Mouse (Mus musculus) lung, embryonic 15.5 days (tissue): ENCODE measurements around the gene Crlf1. TPM values are rescaled to one million over a fixed set of nuclear protein-coding genes. Genes with fewer than 3 reads are reported as not detected.

Source experiments
- ATAC-seq: fragments of 200-750 bp; cut with Nextera tagmentation; 2 replicates; pipeline ENCODE4 v1.8.0; 2017; ENCODE audit warnings: moderate number of reproducible peaks, borderline replicate concordance; ENCODE audit not compliant: low FRiP score, low TSS enrichment; ENCODE audit errors: extremely low read depth
- H3K27ac ChIP-seq: fragments of 300-500 bp; sonication (generic); 2 replicates; pipeline ENCODE4 v1.5.1; 2015; ENCODE audit warnings: moderate library complexity, mild to moderate bottlenecking, inconsistent platforms
- H3K27me3 ChIP-seq: fragments of 300-500 bp; sonication (generic); 2 replicates; pipeline ENCODE4 v1.6.1; 2015; ENCODE audit warnings: inconsistent platforms
- H3K36me3 ChIP-seq: fragments of 300-500 bp; sonication (generic); 2 replicates; pipeline ENCODE4 v1.6.1; 2015; ENCODE audit warnings: inconsistent platforms
- H3K4me1 ChIP-seq: fragments of 300-500 bp; sonication (generic); 2 replicates; pipeline ENCODE4 v1.6.1; 2015; ENCODE audit warnings: inconsistent platforms
- H3K4me2 ChIP-seq: fragments of 300-500 bp; sonication (generic); 2 replicates; pipeline ENCODE4 v1.6.1; 2015; ENCODE audit warnings: inconsistent platforms, mild to moderate bottlenecking, moderate library complexity
- H3K4me3 ChIP-seq: fragments of 300-500 bp; sonication (generic); 2 replicates; pipeline ENCODE4 v1.5.1; 2015; ENCODE audit warnings: mild to moderate bottlenecking, inconsistent platforms
- H3K9ac ChIP-seq: fragments of 300-500 bp; sonication (generic); 2 replicates; pipeline ENCODE4 v1.6.1; 2015; ENCODE audit warnings: inconsistent platforms
- H3K9me3 ChIP-seq: fragments of 300-500 bp; sonication (generic); 2 replicates; pipeline ENCODE4 v1.6.1; 2016; ENCODE audit warnings: inconsistent platforms
- WGBS: fragments of 180-500 bp; shearing (Covaris S2); methylation state at CpG from one replicate; pipeline ENCODE4 v1.1.7; 2015; 5-methylcytosine and 5-hydroxymethylcytosine counted together
- polyA plus RNA-seq: library from polyadenylated mRNA; unstranded; fragments of >200 nt; fragmentation: Nextera tagmentation; extraction: Ambion mirVana; gene quantifications from 2 replicates; pipeline ENCODE4 v1.2.1, GENCODE M21; 2015

The Crlf1 gene
- polyA plus RNA-seq, 1 experiment from 2014 or later, result 186 TPM

DNA sequence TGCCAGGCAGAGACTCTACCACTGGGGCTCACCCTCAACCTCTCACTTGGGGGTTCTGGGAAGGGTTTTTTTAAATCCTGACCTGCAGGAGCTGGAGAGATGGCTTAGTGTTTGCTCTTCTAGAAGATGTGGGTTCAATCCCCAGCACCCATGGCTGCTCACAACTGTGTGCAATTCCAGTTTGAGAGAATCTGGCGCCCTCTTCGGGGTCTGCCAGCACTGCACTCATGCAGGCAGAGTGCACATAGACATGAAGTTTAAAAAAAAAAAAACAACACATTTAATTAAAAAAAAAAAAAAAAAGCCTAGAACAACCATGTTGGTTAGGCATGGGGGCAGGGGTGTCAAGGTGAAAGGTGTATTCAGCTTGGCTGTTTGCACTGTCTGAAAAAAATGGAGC is 37.4 kb downstream of the Crlf1 start:
- Histone ChIP-seq H3K9ac (no peak overlapping the region), H3K4me3 (no peak overlapping the region), H3K27ac (no peak overlapping the region), H3K36me3 (peaks cover 58% of the 10 kb centered on the region), H3K27me3 (no peaks in the 10 kb centered on the region), H3K4me1 (peaks cover 27% of the 10 kb centered on the region), H3K4me2 (no peak overlapping the region), H3K9me3 (no peaks in the 10 kb centered on the region)
- no peak for ATAC-seq
- 90% methylated on average over 2 of the region's 2 CpGs for WGBS

DNA sequence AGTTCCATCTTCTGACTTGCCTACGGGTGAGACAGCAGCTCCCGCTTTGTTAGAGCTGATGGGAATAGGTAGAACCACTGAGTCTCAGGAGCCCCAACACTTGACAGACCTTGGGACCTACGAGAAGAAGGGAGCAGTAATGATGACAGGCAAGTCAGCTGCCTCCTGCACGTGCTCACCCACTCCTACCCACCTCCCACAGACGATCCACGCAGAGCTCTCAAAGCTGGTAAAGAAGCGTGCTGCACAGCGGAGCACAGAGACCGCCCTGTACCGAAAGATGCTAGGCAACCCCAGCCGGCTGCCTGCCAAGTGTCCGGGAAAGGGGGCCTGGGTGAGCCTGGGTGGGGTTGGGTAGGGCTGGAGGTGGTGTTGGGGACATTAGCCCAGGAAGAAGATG is 41.3 kb downstream of the Crlf1 start:
- no peak overlapping the region for H3K27ac ChIP-seq

DNA sequence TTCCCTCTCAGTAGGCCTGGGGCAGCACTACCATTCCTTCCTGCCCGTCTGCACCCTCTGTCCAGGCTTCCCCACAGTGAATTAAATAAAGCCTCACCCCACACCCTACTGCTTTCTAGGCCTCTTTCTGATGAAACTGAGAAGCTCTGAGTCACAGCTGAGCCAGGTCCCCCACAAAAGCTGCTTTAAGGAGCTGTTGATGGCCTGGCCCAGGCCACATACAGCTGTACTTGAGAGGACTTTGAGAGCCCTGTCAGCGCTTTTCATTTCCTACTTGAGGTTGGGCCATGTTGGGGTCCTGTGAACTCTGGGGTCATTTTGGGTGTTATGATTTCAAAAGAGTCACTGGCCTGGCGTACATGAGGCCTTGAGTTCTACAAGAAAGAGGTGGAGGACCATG is 42.3 kb downstream of the Crlf1 start:
- 80% methylated on average over 3 of the region's 3 CpGs for WGBS
- H3K4me3 ChIP-seq, result no peak overlapping the region
- H3K9ac ChIP-seq, result no peak overlapping the region
- H3K4me1 ChIP-seq, result peaks cover 9% of the 10 kb centered on the region
- no peaks in the 10 kb centered on the region for H3K9me3 ChIP-seq
- H3K27ac ChIP-seq, result no peak overlapping the region
- H3K4me2 ChIP-seq, result no peak overlapping the region
- no peak for ATAC-seq
- peaks cover 59% of the 10 kb centered on the region for H3K36me3 ChIP-seq
- H3K27me3 ChIP-seq, result no peaks in the 10 kb centered on the region

More for the DNA sequence above, 41.3 kb downstream of the Crlf1 start:
- no peaks in the 10 kb centered on the region for H3K9me3 ChIP-seq
- H3K4me1 ChIP-seq, result peaks cover 13% of the 10 kb centered on the region
- no peak overlapping the region for H3K4me3 ChIP-seq
- H3K4me2 ChIP-seq, result no peak overlapping the region
- no peaks in the 10 kb centered on the region for H3K27me3 ChIP-seq
- H3K36me3 ChIP-seq, result peaks cover 68% of the 10 kb centered on the region
- WGBS, result 90% methylated on average over 12 of the region's 12 CpGs
- ATAC-seq, result no peak
- H3K9ac ChIP-seq, result no peak overlapping the region

DNA sequence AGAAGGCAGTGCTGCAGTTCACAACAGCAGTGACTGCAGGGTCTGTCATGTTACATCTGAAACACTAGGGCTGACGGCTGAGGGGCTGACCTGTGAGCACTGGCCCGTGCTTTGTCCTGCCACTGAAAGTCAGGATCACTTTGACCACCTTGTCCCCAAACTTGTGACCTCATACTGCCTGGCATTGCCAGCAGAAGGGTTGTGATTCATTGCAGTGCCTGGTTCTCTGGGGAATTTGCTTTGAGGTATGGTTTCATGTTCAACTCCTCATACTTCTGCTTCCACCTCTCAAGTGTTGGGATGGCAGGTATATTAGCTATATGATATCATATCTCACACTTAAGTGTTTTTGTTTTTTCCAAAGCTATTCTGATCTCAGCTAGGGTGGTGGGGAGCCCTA is 42.7 kb downstream of the Crlf1 start:
- Histone ChIP-seq H3K9ac (no peak overlapping the region), H3K4me1 (peaks cover 13% of the 10 kb centered on the region), H3K27me3 (no peaks in the 10 kb centered on the region), H3K4me3 (no peak overlapping the region), H3K9me3 (no peaks in the 10 kb centered on the region), H3K4me2 (no peak overlapping the region), H3K36me3 (peaks cover 55% of the 10 kb centered on the region), H3K27ac (no peak overlapping the region)
- ATAC-seq, result no peak
- WGBS, result 76% methylated on average over 2 of the region's 2 CpGs

DNA sequence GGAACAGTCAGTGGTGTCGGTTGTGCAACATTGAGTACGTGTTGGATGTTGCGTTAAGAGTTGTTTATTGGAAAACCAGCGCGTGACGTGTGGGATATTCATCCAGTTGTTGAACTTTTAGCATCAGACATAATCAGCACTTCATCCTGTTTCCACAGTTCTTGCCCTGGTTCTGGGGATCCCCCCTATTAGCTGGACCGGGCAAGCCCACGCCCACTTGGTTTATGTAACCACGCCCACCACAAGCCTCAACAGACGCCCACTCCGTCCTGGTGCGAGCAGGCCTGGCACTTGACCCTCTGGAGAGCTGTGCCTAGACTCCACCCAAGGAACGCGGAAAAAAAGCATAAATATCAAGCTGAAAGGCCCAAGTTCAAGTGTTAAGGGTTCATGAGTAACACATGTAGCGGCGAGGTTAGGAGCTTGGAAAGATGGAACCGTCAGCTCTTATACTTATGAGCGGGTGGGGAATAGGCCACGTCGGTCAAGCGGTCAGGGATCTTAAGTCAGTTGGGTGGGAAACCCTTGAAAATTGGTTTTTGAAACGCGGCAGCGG is 45.1 kb downstream of the Crlf1 start:
- peak; percentile 10 for ATAC-seq
- H3K4me2 ChIP-seq, result peak overlapping the region; percentile 85
- peak overlapping the region; percentile 86 for H3K4me3 ChIP-seq
- 10% methylated on average over 24 of the region's 24 CpGs for WGBS
- H3K4me1 ChIP-seq, result peaks cover 25% of the 10 kb centered on the region
- H3K9me3 ChIP-seq, result no peaks in the 10 kb centered on the region
- H3K27me3 ChIP-seq, result no peaks in the 10 kb centered on the region
- H3K36me3 ChIP-seq, result peaks cover 31% of the 10 kb centered on the region
- H3K27ac ChIP-seq, result peak overlapping the region; percentile 95
- peak overlapping the region; percentile 43 for H3K9ac ChIP-seq

DNA sequence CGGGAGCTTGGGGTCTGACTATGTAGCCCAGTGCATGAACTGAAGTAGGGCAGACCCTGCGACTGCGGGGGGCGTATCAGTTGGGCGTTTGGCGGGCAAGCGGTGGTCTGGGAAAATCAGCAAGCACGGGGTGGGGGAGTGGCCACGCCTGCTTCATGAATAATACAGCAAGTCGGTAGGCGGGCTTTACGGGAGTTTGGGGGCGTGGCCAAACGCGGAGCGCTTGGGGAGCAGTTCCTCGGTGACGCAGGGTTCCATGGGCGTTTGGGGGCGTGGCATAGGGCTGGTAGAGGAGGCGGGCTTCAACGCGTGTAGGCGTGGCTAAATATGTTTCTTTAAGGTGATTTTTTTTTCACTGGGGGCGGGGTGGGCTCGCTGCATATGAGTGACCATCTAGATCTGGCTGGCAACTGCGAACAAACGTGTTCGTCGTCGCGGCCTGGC is 45.7 kb downstream of the Crlf1 start:
- Histone ChIP-seq H3K4me3 (peak overlapping the region; percentile 86), H3K9ac (peak overlapping the region; percentile 93), H3K9me3 (no peaks in the 10 kb centered on the region), H3K36me3 (peaks cover 26% of the 10 kb centered on the region), H3K4me1 (peaks cover 25% of the 10 kb centered on the region), H3K27ac (peak overlapping the region; percentile 95), H3K27me3 (no peaks in the 10 kb centered on the region), H3K4me2 (peak overlapping the region; percentile 85)
- under 1% methylated on average over 32 of the region's 32 CpGs for WGBS
- ATAC-seq, result peak; percentile 77

DNA sequence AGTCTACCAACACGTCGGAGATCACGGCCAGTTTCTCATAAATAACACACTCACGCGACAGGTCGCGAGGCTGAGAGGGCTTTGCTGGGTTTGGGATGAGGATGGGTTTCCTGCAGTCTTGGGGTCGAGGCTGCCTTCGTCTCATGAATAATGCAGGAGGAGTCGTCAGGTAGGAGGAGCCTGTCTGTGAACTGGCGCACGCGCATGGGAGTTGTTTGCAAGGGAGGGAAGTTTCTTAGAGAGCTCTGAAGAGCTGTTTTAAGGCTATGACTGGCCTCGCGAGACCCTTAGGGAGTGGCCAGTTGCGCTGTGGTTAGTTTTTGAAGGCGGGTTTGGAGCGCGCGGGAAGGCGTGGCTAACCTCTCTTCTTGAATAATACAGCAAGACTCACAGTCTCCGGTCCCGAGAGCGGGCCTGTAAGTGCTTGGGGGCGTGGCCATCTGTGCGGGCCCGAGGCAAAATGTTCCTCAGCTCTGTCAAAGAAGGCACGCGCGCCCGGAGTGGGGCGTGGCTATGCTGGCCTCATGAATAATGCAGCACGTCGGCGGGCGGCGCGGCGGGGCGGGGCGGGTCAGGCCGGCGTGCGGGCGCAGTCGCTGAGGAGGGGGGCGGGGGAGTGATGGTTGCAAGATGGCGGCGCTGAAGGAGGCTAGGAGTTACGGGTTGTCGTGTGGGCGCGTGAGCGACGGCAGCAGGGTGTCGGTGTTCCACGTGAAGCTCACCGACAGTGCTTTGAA is 46.3 kb downstream of the Crlf1 start, which contains the start of gene Ell:
Ell (plus strand) TSS at position 381 of the 737 bp plus-strand sequence.
- peak; percentile 92 for ATAC-seq
- H3K27ac ChIP-seq, result peak within 1 kb of the TSS; percentile 95
- H3K4me3 ChIP-seq, result peak within 1 kb of the TSS; percentile 86
- no peaks in the 10 kb centered on the region for H3K27me3 ChIP-seq
- no peaks in the 10 kb centered on the region for H3K9me3 ChIP-seq
- H3K4me1 ChIP-seq, result peaks cover 30% of the 10 kb centered on the region
- peaks cover 21% of the 10 kb centered on the region for H3K36me3 ChIP-seq
- peak within 1 kb of the TSS; percentile 85 for H3K4me2 ChIP-seq
- under 1% methylated on average over 58 of the region's 58 CpGs for WGBS
- H3K9ac ChIP-seq, result peak within 1 kb of the TSS; percentile 93

DNA sequence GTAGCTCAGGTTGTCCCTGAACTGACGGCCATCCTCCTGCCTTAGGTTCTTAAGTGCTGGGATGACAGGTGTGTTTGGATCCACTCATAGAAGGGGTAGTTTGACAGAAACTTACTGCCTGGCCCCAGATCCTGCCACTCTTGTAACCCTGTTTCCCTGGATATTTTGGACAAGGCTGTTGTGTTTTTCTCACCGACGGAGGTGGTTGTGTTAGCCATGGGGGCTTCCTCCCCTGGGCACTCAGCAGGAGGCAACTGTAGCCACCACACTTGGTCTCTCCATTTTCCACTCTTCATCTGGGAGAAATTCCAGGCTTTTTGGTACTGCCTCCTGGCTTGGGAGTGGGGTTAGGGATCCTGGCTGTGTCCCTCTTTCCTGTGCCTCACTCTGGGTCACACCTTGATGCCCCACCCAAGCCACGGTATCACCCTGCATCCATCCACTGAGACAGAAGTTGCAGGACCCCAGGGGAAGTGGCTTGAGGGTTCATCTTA is 47.1 kb downstream of the Crlf1 start:
- peak overlapping the region; percentile 85 for H3K4me2 ChIP-seq
- 8% methylated on average over 4 of the region's 4 CpGs for WGBS
- no peak for ATAC-seq
- peak overlapping the region; percentile 86 for H3K4me3 ChIP-seq
- H3K27ac ChIP-seq, result peak overlapping the region; percentile 95
- H3K27me3 ChIP-seq, result no peaks in the 10 kb centered on the region
- H3K4me1 ChIP-seq, result peaks cover 31% of the 10 kb centered on the region
- H3K9ac ChIP-seq, result peak overlapping the region; percentile 93
- no peaks in the 10 kb centered on the region for H3K9me3 ChIP-seq
- peaks cover 13% of the 10 kb centered on the region for H3K36me3 ChIP-seq

DNA sequence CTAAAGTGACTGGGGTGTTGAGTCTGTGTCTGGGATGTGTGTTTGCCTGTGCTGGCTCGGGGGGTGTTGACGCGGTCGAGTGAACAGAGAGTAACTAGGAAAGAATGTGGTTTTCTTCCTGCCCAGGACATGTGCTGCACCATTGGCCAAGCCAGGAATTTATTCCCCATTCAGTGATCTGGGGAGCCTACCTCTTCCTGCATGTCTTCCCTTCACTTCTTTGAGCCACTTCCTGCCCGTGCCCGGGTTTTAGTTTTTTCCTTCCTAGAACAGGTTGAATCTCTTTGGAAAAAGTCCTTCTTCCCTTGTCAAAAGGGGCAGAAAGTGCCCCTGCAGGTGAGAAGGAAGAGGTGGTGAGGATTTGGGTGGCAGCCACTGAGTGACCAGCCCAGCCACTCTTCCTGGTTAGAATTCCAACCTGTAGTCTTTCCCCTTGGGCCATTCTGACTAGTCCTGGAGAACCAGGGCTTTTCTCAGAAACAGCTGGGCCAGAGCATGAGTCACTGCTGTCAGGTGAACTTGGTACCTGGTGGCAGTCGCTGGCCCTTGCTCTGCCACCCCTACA is 47.6 kb downstream of the Crlf1 start:
- no peak for ATAC-seq
- H3K9me3 ChIP-seq, result no peaks in the 10 kb centered on the region
- peak overlapping the region; percentile 85 for H3K4me2 ChIP-seq
- H3K9ac ChIP-seq, result peak overlapping the region; percentile 93
- peaks cover 31% of the 10 kb centered on the region for H3K4me1 ChIP-seq
- 39% methylated on average over 7 of the region's 7 CpGs for WGBS
- 0 out of 2 replicates have a peak overlapping the region, but pooled peaks have one; percentile 95 for H3K27ac ChIP-seq
- H3K36me3 ChIP-seq, result peaks cover 7% of the 10 kb centered on the region
- no peaks in the 10 kb centered on the region for H3K27me3 ChIP-seq
- peak overlapping the region; percentile 86 for H3K4me3 ChIP-seq

DNA sequence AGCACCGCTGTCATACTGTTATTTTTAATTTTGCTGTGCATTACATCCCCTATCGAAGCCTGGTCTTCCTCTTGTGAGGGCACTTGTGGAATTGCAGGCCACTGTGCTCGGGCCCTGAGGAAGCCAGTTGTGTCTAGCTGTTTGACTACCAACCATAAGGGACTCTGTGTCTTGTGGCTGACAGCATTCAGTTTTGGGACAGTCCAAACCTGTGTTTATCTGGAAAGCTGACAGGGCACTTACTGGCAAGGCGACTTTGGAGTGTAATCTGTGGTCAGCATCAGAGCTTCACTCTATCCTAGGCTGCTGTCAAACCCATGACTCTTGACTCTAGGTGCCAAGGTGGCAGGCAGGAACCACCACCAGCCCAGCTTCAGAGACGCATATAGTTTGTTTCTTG is 48.1 kb downstream of the Crlf1 start:
- ATAC-seq, result no peak
- H3K4me1 ChIP-seq, result peaks cover 31% of the 10 kb centered on the region
- H3K27me3 ChIP-seq, result no peaks in the 10 kb centered on the region
- H3K36me3 ChIP-seq, result peaks cover 2% of the 10 kb centered on the region; the same call in 1 of the 2 replicates
- H3K4me3 ChIP-seq, result peak overlapping the region; percentile 86; the same call in 1 of the 2 replicates
- H3K4me2 ChIP-seq, result peak overlapping the region; percentile 85
- peak overlapping the region; percentile 93; the same call in 1 of the 2 replicates for H3K9ac ChIP-seq
- H3K9me3 ChIP-seq, result no peaks in the 10 kb centered on the region
- 0 out of 2 replicates have a peak overlapping the region, but pooled peaks have one; percentile 95 for H3K27ac ChIP-seq
- WGBS, result 73% methylated on average over 5 of the region's 5 CpGs

DNA sequence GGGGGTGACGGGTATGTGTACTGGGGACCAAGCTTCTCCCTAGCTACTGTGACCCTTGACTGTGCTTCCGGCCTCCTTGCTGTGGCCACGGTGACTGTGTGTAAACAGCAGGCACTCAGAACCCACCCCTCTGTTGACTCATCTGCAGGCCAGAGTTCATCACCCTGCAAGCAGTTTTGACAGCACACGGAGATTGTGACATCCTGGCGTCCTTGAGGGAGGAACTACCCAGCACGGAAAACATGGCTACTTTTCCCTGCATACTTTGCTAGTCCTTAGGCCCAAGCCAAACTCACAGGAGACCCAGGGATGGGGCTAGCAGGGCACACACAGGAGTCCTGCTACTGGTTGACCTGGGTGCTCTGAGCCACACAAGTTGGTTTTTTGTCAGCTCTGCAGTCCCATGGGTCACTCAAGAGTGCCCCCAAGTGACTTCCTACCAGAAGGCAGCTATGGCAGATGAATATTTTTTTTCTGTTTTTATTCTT is 51.3 kb downstream of the Crlf1 start:
- no peak overlapping the region for H3K9ac ChIP-seq
- H3K27me3 ChIP-seq, result no peaks in the 10 kb centered on the region
- ATAC-seq, result no peak
- 43% methylated on average over 6 of the region's 6 CpGs for WGBS
- no peaks in the 10 kb centered on the region for H3K36me3 ChIP-seq
- peaks cover 25% of the 10 kb centered on the region for H3K4me1 ChIP-seq
- no peak overlapping the region for H3K27ac ChIP-seq
- no peak overlapping the region for H3K4me2 ChIP-seq
- no peak overlapping the region for H3K4me3 ChIP-seq
- no peaks in the 10 kb centered on the region for H3K9me3 ChIP-seq
